Mouse (Mus musculus) heart, embryonic 14.5 days (tissue): ENCODE measurements around the gene Atp8a1. TPM values are rescaled to one million over a fixed set of nuclear protein-coding genes. Genes with fewer than 3 reads are reported as not detected.

ENCODE experiments used
- ATAC-seq: fragments of 200-750 bp; cut with Nextera tagmentation; 2 replicates; pipeline ENCODE4 v1.8.0; 2017; ENCODE audit warnings: low read depth, moderate TSS enrichment; ENCODE audit not compliant: insufficient number of reproducible peaks, insufficient read depth, low FRiP score
- H3K27ac ChIP-seq, 2 experiments: fragments of 200-500 bp in 1 of 2; fragments of 300-500 bp in 1 of 2; sonication (generic) in 1 of 2; replicated peaks in 1 of 2; 2 replicates each; pipeline ENCODE4 v1.5.1; 2012 to 2014; ENCODE audit warnings: low read depth in 2 of 2, low read length in 2 of 2, control low read depth in 1 of 2, mild to moderate bottlenecking in 1 of 2, mixed read lengths in 1 of 2; ENCODE audit not compliant: control insufficient read depth in 1 of 2, insufficient read depth in 1 of 2
- H3K27me3 ChIP-seq: fragments of 300-500 bp; sonication (generic); 2 replicates; pipeline ENCODE4 v1.6.1; 2014; ENCODE audit warnings: mild to moderate bottlenecking, low read length, control low read depth; ENCODE audit not compliant: control insufficient read depth, insufficient read depth
- H3K36me3 ChIP-seq: fragments of 300-500 bp; sonication (generic); 2 replicates; pipeline ENCODE4 v1.6.1; 2014; ENCODE audit warnings: mild to moderate bottlenecking, control low read depth, low read length, mixed read lengths; ENCODE audit not compliant: control insufficient read depth, insufficient read depth
- H3K4me1 ChIP-seq, 2 experiments: fragments of 200-500 bp in 1 of 2; fragments of 300-500 bp in 1 of 2; sonication (generic) in 1 of 2; 2 replicates each; pipeline ENCODE4 v1.6.1; 2012 to 2014; ENCODE audit warnings: low read length in 2 of 2, control low read depth in 1 of 2, mixed read lengths in 1 of 2; ENCODE audit not compliant: control insufficient read depth in 2 of 2, insufficient read depth in 2 of 2
- H3K4me2 ChIP-seq: fragments of 300-500 bp; sonication (generic); 2 replicates; pipeline ENCODE4 v1.6.1; 2014; ENCODE audit warnings: mild to moderate bottlenecking, low read length
- H3K4me3 ChIP-seq, 2 experiments: fragments of 200-500 bp in 1 of 2; fragments of 300-500 bp in 1 of 2; sonication (generic) in 1 of 2; 2 replicates each; pipeline ENCODE4 v1.5.1; 2012 to 2014; ENCODE audit warnings: low read length in 2 of 2, mild to moderate bottlenecking in 2 of 2, control low read depth in 1 of 2, low read depth in 1 of 2, moderate library complexity in 1 of 2; ENCODE audit not compliant: control insufficient read depth in 1 of 2, insufficient read depth in 1 of 2
- H3K9ac ChIP-seq: fragments of 300-500 bp; sonication (generic); 2 replicates; pipeline ENCODE4 v1.6.1; 2014; ENCODE audit warnings: mild to moderate bottlenecking, low read length
- H3K9me3 ChIP-seq: fragments of 300-500 bp; sonication (generic); 2 replicates; pipeline ENCODE4 v1.6.1; 2016; ENCODE audit warnings: low read length, control low read depth; ENCODE audit not compliant: control insufficient read depth
- WGBS: fragments of 180-500 bp; shearing (Covaris S2); extraction: QIAGEN DNeasy Blood & Tissue Kit; methylation state at CpG from one replicate; pipeline ENCODE4 v1.1.7; 2014; 5-methylcytosine and 5-hydroxymethylcytosine counted together
- polyA plus RNA-seq: library from polyadenylated mRNA; unstranded; fragments of >200 nt; fragmentation: Nextera tagmentation; extraction: Ambion mirVana; gene quantifications from 2 replicates; pipeline ENCODE4 v1.2.1, GENCODE M21; 2014

The Atp8a1 gene
- polyA plus RNA-seq, 1 experiment from 2014 or later = 8.9 TPM

GRCm38 (mm10) chr5:67814437-67814965 is 32.7 kb downstream of the Atp8a1 start:
- Histone ChIP-seq H3K27ac (no peak overlapping the region), H3K4me3 (no peak overlapping the region)

GRCm38 (mm10) chr5:67813334-67813733 is 33.9 kb downstream of the Atp8a1 start:
- Histone ChIP-seq H3K4me3 (no peak overlapping the region), H3K9me3 (no peaks in the 10 kb centered on the region), H3K27ac (no peak overlapping the region), H3K4me2 (no peak overlapping the region), H3K36me3 (no peaks in the 10 kb centered on the region), H3K4me1 (peaks cover 7 to 8% of the 10 kb centered on the region in 2 experiments), H3K27me3 (no peaks in the 10 kb centered on the region), H3K9ac (no peak overlapping the region)
- ATAC-seq = no peak
- 82% methylated on average over 5 of the region's 5 CpGs for WGBS

More at GRCm38 (mm10) chr5:67814437-67814965, 32.7 kb downstream of the Atp8a1 start:
- 83% methylated on average over 7 of the region's 7 CpGs for WGBS
- ATAC-seq = no peak
- Histone ChIP-seq H3K9me3 (no peaks in the 10 kb centered on the region), H3K4me1 (peaks cover 7 to 8% of the 10 kb centered on the region in 2 experiments), H3K9ac (no peak overlapping the region), H3K4me2 (no peak overlapping the region), H3K36me3 (no peaks in the 10 kb centered on the region), H3K27me3 (no peaks in the 10 kb centered on the region)

GRCm38 (mm10) chr5:67802174-67803030 is 44.8 kb downstream of the Atp8a1 start:
- no peaks in the 10 kb centered on the region for H3K27me3 ChIP-seq
- no peak overlapping the region for H3K27ac ChIP-seq
- no peak overlapping the region for H3K4me3 ChIP-seq
- ATAC-seq = no peak
- H3K9ac ChIP-seq = no peak overlapping the region
- WGBS = 79% methylated on average over 17 of the region's 17 CpGs
- H3K36me3 ChIP-seq = no peaks in the 10 kb centered on the region
- no peak overlapping the region for H3K4me2 ChIP-seq
- H3K9me3 ChIP-seq = no peaks in the 10 kb centered on the region
- H3K4me1 ChIP-seq = peaks cover 3 to 8% of the 10 kb centered on the region in 2 experiments; a peak in 2 of 4 replicates

- WGBS = 51% methylated on average over 8 of the region's 8 CpGs
- Histone ChIP-seq H3K4me2 (no peak overlapping the region), H3K4me1 (peaks cover 3 to 16% of the 10 kb centered on the region in 2 experiments; a peak in 3 of 4 replicates), H3K9ac (no peak overlapping the region), H3K4me3 (no peak overlapping the region), H3K9me3 (no peaks in the 10 kb centered on the region), H3K36me3 (no peaks in the 10 kb centered on the region), H3K27ac (no peak overlapping the region), H3K27me3 (no peaks in the 10 kb centered on the region)
- no peak for ATAC-seq
Observed at GRCm38 (mm10) chr5:67800801-67801200, 46.4 kb downstream of the Atp8a1 start.

GRCm38 (mm10) chr5:67799785-67800184 is 47.4 kb downstream of the Atp8a1 start:
- Histone ChIP-seq H3K27ac (no peak overlapping the region), H3K9me3 (no peaks in the 10 kb centered on the region), H3K4me1 (peaks cover 3 to 16% of the 10 kb centered on the region in 2 experiments; a peak in 3 of 4 replicates), H3K4me3 (no peak overlapping the region), H3K4me2 (no peak overlapping the region), H3K9ac (no peak overlapping the region), H3K36me3 (no peaks in the 10 kb centered on the region), H3K27me3 (no peaks in the 10 kb centered on the region)
- 83% methylated on average over 7 of the region's 7 CpGs for WGBS
- no peak for ATAC-seq

- Histone ChIP-seq H3K4me2 (no peak overlapping the region), H3K4me3 (no peak overlapping the region), H3K9ac (no peak overlapping the region), H3K4me1 (peaks cover 5 to 26% of the 10 kb centered on the region in 2 experiments; a peak in 3 of 4 replicates), H3K9me3 (no peaks in the 10 kb centered on the region), H3K36me3 (no peaks in the 10 kb centered on the region), H3K27me3 (no peaks in the 10 kb centered on the region), H3K27ac (no peak overlapping the region)
- no peak for ATAC-seq
- 89% methylated on average over 4 of the region's 4 CpGs for WGBS
Observed at GRCm38 (mm10) chr5:67798348-67798747, 48.9 kb downstream of the Atp8a1 start.

GRCm38 (mm10) chr5:67797006-67797958 is 50.0 kb downstream of the Atp8a1 start:
- WGBS = 64% methylated on average over 14 of the region's 14 CpGs

More at GRCm38 (mm10) chr5:67797006-67797958, 50.0 kb downstream of the Atp8a1 start:
- H3K9me3 ChIP-seq = no peaks in the 10 kb centered on the region
- H3K4me2 ChIP-seq = no peak overlapping the region
- H3K27me3 ChIP-seq = no peaks in the 10 kb centered on the region
- H3K4me3 ChIP-seq = no peak overlapping the region
- no peak overlapping the region for H3K27ac ChIP-seq
- H3K9ac ChIP-seq = no peak overlapping the region
- H3K4me1 ChIP-seq = peaks cover 5 to 26% of the 10 kb centered on the region in 2 experiments; a peak in 3 of 4 replicates
- no peak for ATAC-seq
- no peaks in the 10 kb centered on the region for H3K36me3 ChIP-seq
